Mouse (Mus musculus) small intestine, adult 2 months (tissue): ENCODE results near the gene Mon1b. TPM values are rescaled to one million over a fixed set of nuclear protein-coding genes. Genes with fewer than 3 reads are reported as not detected.
A peak's percentile ranks its signal among the peaks of the same experiment; 100 is the strongest.

Source experiments
- H3K27ac ChIP-seq: fragments of 200-500 bp; 2 replicates; pipeline ENCODE4 v1.5.1; 2012; ENCODE audit warnings: low read depth, low read length, control low read depth, inconsistent platforms; ENCODE audit not compliant: insufficient read depth
- H3K27me3 ChIP-seq: fragments of 200-500 bp; 2 replicates; pipeline ENCODE4 v1.6.1; 2012; ENCODE audit warnings: mild to moderate bottlenecking, moderate library complexity, low read length, inconsistent platforms; ENCODE audit not compliant: control insufficient read depth, insufficient read depth
- H3K36me3 ChIP-seq: fragments of 200-500 bp; 2 replicates; pipeline ENCODE4 v1.6.1; 2012; ENCODE audit warnings: mild to moderate bottlenecking, low read length, control low read depth, inconsistent platforms; ENCODE audit not compliant: control insufficient read depth, insufficient read depth
- H3K4me1 ChIP-seq: fragments of 200-500 bp; 2 replicates; pipeline ENCODE4 v1.6.1; 2012; ENCODE audit warnings: low read length, inconsistent platforms, mixed read lengths; ENCODE audit not compliant: control insufficient read depth, insufficient read depth, insufficient read length
- H3K4me3 ChIP-seq: fragments of 200-500 bp; 2 replicates; pipeline ENCODE4 v1.5.1; 2012; ENCODE audit warnings: low read depth, mild to moderate bottlenecking, control low read depth, inconsistent platforms, low read length, moderate library complexity
- CTCF ChIP-seq: fragments of 200-500 bp; IDR thresholded peaks from 2 replicates; pipeline ENCODE4 v1.5.1; 2012; ENCODE audit warnings: low read depth, mild to moderate bottlenecking, control low read depth, inconsistent platforms, low read length, moderate library complexity, mixed read lengths; ENCODE audit not compliant: insufficient replicate concordance, insufficient read length; ENCODE audit errors: extremely low read depth
- POLR2A ChIP-seq: fragments of 200-500 bp; IDR thresholded peaks from 2 replicates; pipeline ENCODE4 v1.6.1; 2012; ENCODE audit warnings: low read depth, mild to moderate bottlenecking, control low read depth, inconsistent platforms, low read length, moderate library complexity
- WGBS: fragments of 180-500 bp; shearing (Covaris S2); methylation state at CpG from one replicate; pipeline ENCODE4 v1.1.7; 2018; 5-methylcytosine and 5-hydroxymethylcytosine counted together
- polyA plus RNA-seq: library from polyadenylated mRNA; depleted of rRNA; stranded (reverse); fragments of >200 nt; gene quantifications from 2 replicates; pipeline ENCODE4 v1.2.3, GENCODE M21; 2012

Gene Mon1b
- polyA plus RNA-seq, 1 experiment = 9.9 TPM

GRCm38 (mm10) chr8:113656681-113657298, 21.4 kb downstream of the Mon1b start:
- peaks cover 2% of the 10 kb centered on the region; the same call in 1 of the 2 replicates for H3K4me1 ChIP-seq
- 80% methylated on average over 11 of the region's 11 CpGs for WGBS
- H3K27ac ChIP-seq = no peak overlapping the region
- H3K36me3 ChIP-seq = no peaks in the 10 kb centered on the region
- H3K4me3 ChIP-seq = no peak overlapping the region
- no peaks in the 10 kb centered on the region for H3K27me3 ChIP-seq
- TF ChIP-seq POLR2A = no peak
- no peak for TF ChIP-seq CTCF

- no peak for TF ChIP-seq CTCF
- no peak for TF ChIP-seq POLR2A
- Histone ChIP-seq H3K36me3 (no peaks in the 10 kb centered on the region), H3K4me1 (peaks cover 2% of the 10 kb centered on the region; the same call in 1 of the 2 replicates), H3K4me3 (no peak overlapping the region), H3K27ac (no peak overlapping the region), H3K27me3 (no peaks in the 10 kb centered on the region)
- WGBS = 90% methylated on average over 1 of the region's 1 CpGs
These were observed 24.7 kb downstream of the Mon1b start for GRCm38 (mm10) chr8:113660128-113660527.

GRCm38 (mm10) chr8:113664544-113664943, 29.2 kb downstream of the Mon1b start:
- H3K4me3 ChIP-seq = no peak overlapping the region
- no peaks in the 10 kb centered on the region for H3K27me3 ChIP-seq
- no peaks in the 10 kb centered on the region for H3K4me1 ChIP-seq
- no peak overlapping the region for H3K27ac ChIP-seq
- 12% methylated on average over 2 of the region's 2 CpGs for WGBS
- no peak for TF ChIP-seq POLR2A
- TF ChIP-seq CTCF = peak; percentile 27; the same call in 1 of the 2 replicates
- no peaks in the 10 kb centered on the region for H3K36me3 ChIP-seq

GRCm38 (mm10) chr8:113665036-113665435, 29.6 kb downstream of the Mon1b start:
- Histone ChIP-seq H3K4me1 (no peaks in the 10 kb centered on the region), H3K36me3 (no peaks in the 10 kb centered on the region), H3K4me3 (no peak overlapping the region), H3K27me3 (no peaks in the 10 kb centered on the region), H3K27ac (no peak overlapping the region)
- 59% methylated on average over 4 of the region's 4 CpGs for WGBS
- TF ChIP-seq POLR2A (no peak), CTCF (no peak)

- no peaks in the 10 kb centered on the region for H3K27me3 ChIP-seq
- no peak overlapping the region for H3K4me3 ChIP-seq
- H3K36me3 ChIP-seq = no peaks in the 10 kb centered on the region
- TF ChIP-seq CTCF (no peak), POLR2A (no peak)
- H3K27ac ChIP-seq = no peak overlapping the region
- 77% methylated on average over 8 of the region's 8 CpGs for WGBS
- H3K4me1 ChIP-seq = no peaks in the 10 kb centered on the region
These were observed 30.6 kb downstream of the Mon1b start for GRCm38 (mm10) chr8:113665951-113666350.

GRCm38 (mm10) chr8:113666714-113667432, 31.5 kb downstream of the Mon1b start:
- Histone ChIP-seq H3K4me3 (no peak overlapping the region), H3K4me1 (no peaks in the 10 kb centered on the region), H3K36me3 (no peaks in the 10 kb centered on the region), H3K27me3 (no peaks in the 10 kb centered on the region), H3K27ac (no peak overlapping the region)
- no peak for TF ChIP-seq CTCF
- TF ChIP-seq POLR2A = no peak
- 77% methylated on average over 16 of the region's 16 CpGs for WGBS

GRCm38 (mm10) chr8:113669924-113670323, 34.5 kb downstream of the Mon1b start:
- Histone ChIP-seq H3K27me3 (no peaks in the 10 kb centered on the region), H3K4me1 (no peaks in the 10 kb centered on the region), H3K36me3 (no peaks in the 10 kb centered on the region), H3K27ac (no peak overlapping the region), H3K4me3 (no peak overlapping the region)
- 78% methylated on average over 10 of the region's 10 CpGs for WGBS
- TF ChIP-seq POLR2A (no peak), CTCF (no peak)
